Mouse (Mus musculus): ENCODE data around the gene Mfsd6l. TPM values are rescaled to one million over a fixed set of nuclear protein-coding genes. Genes with fewer than 3 reads are reported as not detected.

The Mfsd6l gene
- polyA plus RNA-seq (2012; rRNA removed), result 0.11 and 0.26 TPM in 2 replicates

DNA sequence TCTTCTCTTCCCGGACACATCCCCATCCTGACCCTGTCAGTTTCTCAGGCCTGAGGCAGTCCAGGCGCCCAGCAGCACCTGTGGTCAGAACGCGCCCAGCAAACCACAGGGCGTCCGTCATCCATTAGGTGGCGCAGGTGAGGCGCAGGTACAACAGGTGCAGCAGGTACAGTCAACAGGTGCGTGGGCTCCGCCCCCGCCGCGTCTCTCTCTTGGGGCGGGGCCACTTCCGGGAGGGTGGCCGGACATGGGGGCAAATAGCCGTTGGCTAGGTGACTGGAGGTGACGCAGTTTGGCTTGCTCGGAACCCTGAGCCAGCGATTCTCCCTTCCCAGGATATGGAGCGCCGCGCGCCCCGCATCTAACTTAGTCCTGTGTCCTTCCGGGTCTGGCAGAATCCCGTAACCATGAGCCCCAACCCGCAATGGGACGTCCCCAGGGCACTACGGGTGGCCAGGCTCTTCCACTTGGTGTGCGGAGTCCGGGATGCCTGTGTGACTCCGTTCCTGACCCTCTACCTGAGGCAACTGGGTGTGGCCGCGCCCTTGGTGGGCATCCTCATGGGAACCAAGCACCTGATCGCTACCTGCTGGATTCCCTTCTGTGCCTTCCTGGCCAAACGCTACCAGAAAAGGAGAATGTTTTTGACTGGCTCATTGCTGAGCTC lies at the start of gene Mfsd6l:
Gene Mfsd6l (plus strand): TSS at position 269 of the 667 bp plus-strand sequence.

GRCm38 (mm10) chr11:68586721-68587120 lies 30.7 kb downstream of the Mfsd6l start, which contains the start of gene Ccdc42:
Gene Ccdc42 (plus strand): TSS chr11:68587021.

Other genes with a start within 250 kb of the Mfsd6l start
- gene Ntn1, start 155.4 kb upstream of the Mfsd6l start, polyA plus RNA-seq (2012; rRNA removed), result 29.8 and 38.2 TPM in 2 replicates
- gene Pik3r5, start 124.1 kb upstream of the Mfsd6l start, polyA plus RNA-seq (2012; rRNA removed), result 0.76 and 0.79 TPM in 2 replicates
- 2.0 and 2.3 TPM in 2 replicates for gene Pik3r6, start 53.2 kb upstream of the Mfsd6l start, polyA plus RNA-seq (2012; rRNA removed)
- gene Ccdc42, start 30.8 kb downstream of the Mfsd6l start, polyA plus RNA-seq (2012; rRNA removed), result 0.10 and 0.25 TPM in 2 replicates
- gene Myh10, start 135.4 kb downstream of the Mfsd6l start, polyA plus RNA-seq (2012; rRNA removed), result 155 and 158 TPM in 2 replicates

All from central nervous system, embryonic 14 days (tissue).